Mouse (Mus musculus): ENCODE measurements at regions not wholly inside any gene's neighbourhood (a gene's known extent, or its start where the extent isn't known, plus 50 kb on each side); places are given as distances from the start of the nearest gene placed in this dataset.

- no peak for DNase-seq (ENCODE audit: low spot score)
Observed at GRCm38 (mm10) chr14:110276192-110276591, 478.8 kb downstream of the Slitrk6 start.

- no peak for DNase-seq (ENCODE audit: low spot score)
Observed at GRCm38 (mm10) chr14:110271270-110271669, 483.7 kb downstream of the Slitrk6 start.

- DNase-seq (ENCODE audit: low spot score): no peak
Observed at GRCm38 (mm10) chr14:110244466-110244865, 510.5 kb downstream of the Slitrk6 start.

GRCm38 (mm10) chr14:110243549-110243948 lies 511.4 kb downstream of the Slitrk6 start:
- DNase-seq (ENCODE audit: low spot score): no peak

GRCm38 (mm10) chr14:110238800-110239199 lies 516.1 kb downstream of the Slitrk6 start:
- DNase-seq (ENCODE audit: low spot score): no peak

DNA sequence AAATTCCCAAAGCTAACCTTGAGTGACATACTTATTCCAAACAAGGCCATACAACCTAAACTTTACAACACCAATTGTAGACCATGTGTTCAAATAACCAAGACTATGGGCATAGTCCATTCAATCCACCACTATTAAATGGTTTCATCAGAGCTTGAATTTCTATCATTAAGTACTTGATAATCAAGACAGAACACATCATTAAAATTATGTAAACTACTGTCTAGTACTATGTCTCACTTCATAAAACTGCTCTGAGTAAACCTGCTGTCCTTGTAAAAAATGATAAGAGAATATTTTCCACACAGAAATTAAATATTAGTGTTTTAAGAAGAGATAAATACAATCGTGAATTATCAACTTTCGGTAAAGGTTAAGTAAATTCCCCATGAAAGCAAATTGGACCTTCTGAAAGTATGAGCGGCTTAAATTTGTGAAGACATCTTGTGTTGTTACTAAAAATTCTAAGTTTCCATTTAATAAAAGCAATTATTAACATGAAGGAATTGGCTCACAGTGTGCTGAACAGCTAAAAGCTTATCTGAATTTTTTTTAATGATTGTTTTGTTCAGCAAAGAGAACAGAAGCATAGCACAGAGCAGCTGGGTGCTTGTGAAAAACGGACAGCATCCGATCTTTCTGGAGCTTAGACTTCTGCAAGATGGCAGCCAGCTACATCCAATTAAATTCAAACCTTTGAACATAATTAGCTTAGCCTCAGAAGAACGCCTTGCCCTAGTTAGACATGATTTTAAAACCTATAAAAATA lies 530.1 kb downstream of the Slitrk6 start:
- DNase-seq (ENCODE audit: low spot score): no peak

- no peak for DNase-seq (ENCODE audit: low spot score)
Observed at GRCm38 (mm10) chr14:110190987-110191607, 563.9 kb downstream of the Slitrk6 start.

- DNase-seq (ENCODE audit: low spot score): no peak
Observed at GRCm38 (mm10) chr14:110190471-110190870, 564.5 kb downstream of the Slitrk6 start.

DNA sequence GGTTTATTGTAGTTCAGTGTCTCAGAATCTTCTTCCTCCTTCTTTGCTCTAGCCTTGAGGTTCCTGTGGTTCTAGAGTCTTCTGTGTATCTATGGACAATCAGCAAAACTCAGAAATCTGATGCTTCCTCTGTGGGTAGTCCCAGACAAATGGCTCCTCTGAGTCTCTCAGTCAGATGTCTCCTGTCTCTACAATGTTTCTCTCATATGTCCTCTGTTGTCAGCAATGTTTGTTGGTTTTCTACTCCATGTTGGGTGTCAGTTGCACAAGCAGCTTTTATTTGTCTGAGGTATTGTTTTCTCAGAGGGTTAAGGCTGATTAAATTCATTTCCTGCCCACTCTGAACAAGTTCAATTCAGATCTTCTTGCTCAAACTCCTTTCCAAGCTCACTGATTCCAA lies 575.8 kb downstream of the Slitrk6 start:
- no peak for DNase-seq (ENCODE audit: low spot score)

- DNase-seq (ENCODE audit: low spot score): no peak
Observed at GRCm38 (mm10) chr14:110171162-110172117, 583.5 kb downstream of the Slitrk6 start.

DNA sequence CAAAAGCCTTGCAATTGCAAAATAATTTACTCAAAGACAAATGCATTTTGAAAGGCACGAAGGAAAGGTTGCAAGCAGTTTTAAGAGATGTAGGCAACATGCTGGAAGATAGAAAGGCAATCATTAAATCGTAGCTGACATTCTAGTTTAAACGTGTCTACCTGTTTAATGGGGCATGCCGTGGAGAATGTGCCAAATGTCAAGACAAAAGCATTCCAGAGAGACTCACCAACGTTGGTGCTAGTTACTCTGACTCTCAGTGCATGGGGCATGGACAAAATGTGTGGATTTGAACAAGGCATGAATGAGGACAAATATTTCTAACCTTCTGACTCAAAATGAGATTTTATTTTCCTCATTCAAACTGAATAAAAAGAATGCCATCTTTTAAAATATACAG lies 586.3 kb downstream of the Slitrk6 start:
- no peak for DNase-seq (ENCODE audit: low spot score)

DNA sequence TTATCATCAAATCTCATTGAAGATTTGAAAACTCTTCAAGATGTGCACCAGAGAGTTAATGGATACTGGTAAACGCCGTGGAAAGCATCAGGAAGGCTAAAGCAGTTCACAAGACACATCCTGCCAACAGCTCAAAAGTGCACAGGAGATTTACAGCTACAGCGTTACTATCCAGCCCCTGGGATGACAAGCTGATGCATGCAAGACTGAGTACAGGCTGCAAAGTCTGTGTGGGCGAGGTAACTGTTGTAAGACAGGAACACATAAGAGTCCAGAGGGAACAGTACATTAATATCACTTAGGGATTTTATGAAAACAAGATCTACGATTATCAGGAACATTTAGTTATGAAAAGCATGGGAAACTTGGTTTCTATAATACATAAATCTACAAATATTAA lies 626.7 kb downstream of the Slitrk6 start:
- DNase-seq (ENCODE audit: low spot score): peak; percentile 6

- DNase-seq (ENCODE audit: low spot score): no peak
Observed at GRCm38 (mm10) chr14:110125936-110126710, 628.8 kb downstream of the Slitrk6 start.

GRCm38 (mm10) chr14:110122710-110123109 lies 632.2 kb downstream of the Slitrk6 start:
- DNase-seq (ENCODE audit: low spot score): no peak

GRCm38 (mm10) chr14:110115578-110115977 lies 639.4 kb downstream of the Slitrk6 start:
- DNase-seq (ENCODE audit: low spot score): no peak

- no peak for DNase-seq (ENCODE audit: low spot score)
Observed at GRCm38 (mm10) chr14:110100852-110101251, 654.1 kb downstream of the Slitrk6 start.

DNA sequence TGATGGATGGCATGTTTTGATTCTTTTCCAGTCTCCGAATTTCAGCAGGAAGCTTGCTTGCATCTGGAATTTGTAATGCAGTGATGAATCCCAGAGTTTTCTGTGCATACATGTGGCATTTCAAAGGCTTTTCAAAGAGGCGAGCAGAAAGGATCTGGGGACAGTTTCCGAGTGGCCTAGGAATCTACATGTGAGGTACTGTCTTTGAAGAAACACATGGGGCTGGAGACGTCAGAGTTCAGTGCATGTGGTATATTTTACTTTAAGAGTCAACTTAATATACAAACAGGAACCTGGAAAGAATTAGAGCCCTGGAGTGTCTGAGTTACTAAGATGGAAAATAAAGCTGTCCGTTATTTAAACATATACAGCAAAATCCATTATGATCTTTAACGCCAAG lies 676.6 kb downstream of the Slitrk6 start:
- DNase-seq (ENCODE audit: low spot score): no peak

GRCm38 (mm10) chr14:110047748-110048147 lies 707.2 kb downstream of the Slitrk6 start:
- DNase-seq (ENCODE audit: low spot score): no peak

DNA sequence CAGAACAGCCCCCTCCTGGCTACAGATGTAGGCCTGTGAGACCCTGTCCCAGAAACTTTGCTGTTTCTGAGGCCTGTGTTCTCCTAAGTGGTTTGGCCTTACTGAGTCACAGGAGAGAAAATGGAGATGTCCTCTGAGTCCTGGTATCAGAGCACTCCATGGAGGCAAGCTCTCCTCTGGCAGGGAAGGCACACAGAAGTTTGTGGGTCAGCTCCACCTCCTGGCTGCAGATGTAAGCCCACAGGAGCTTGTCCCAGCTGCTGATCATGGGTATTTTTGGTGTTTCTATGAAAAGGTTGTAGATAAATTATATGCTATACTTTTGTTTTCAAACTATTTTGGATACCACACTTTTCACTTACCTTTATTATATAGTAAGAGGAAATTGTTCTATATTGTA lies 711.7 kb downstream of the Slitrk6 start:
- no peak for DNase-seq (ENCODE audit: low spot score)

- DNase-seq (ENCODE audit: low spot score): no peak
Observed at GRCm38 (mm10) chr14:110021812-110022211, 733.1 kb downstream of the Slitrk6 start.

DNA sequence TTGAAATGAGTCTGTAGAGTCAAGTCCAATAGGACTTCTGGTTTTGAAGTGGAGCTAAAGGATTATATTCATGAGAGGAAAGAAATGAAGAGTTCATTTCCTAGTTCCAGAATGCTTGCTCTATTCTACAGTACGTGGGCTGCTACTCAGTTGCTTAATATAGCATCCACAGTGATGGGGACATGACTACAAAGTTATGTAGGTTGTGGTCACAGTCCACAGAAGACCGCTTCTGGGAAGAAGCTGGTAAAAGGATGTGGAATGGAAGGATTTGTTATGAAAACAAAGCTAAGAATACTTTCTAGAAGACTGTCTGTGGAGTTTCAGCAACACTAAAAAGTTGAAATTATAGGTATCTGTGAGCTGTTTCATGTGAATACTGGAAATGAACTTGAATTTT lies 739.8 kb downstream of the Slitrk6 start:
- DNase-seq (ENCODE audit: low spot score): no peak

- no peak for DNase-seq (ENCODE audit: low spot score)
Observed at GRCm38 (mm10) chr14:110013229-110013628, 741.7 kb downstream of the Slitrk6 start.

Measured in left cerebral cortex, adult 11 months (tissue).